Mouse (Mus musculus) myocyte (in vitro differentiated cells): ENCODE data around the gene Cacna1g.

ENCODE experiments used
- CEBPB ChIP-seq: IDR thresholded peaks from 2 replicates; pipeline ENCODE4 v1.6.1; 2011; ENCODE audit warnings: mild to moderate bottlenecking, moderate library complexity; ENCODE audit not compliant: poor library complexity, insufficient read depth, severe bottlenecking
- E2F4 ChIP-seq: IDR thresholded peaks from one replicate; pipeline ENCODE4 v1.6.1; 2011; ENCODE audit warnings: mild to moderate bottlenecking, control low read depth, moderate library complexity; ENCODE audit not compliant: insufficient read depth
- POLR2A ChIP-seq: IDR thresholded peaks from one replicate; pipeline ENCODE4 v1.6.1; 2011; ENCODE audit warnings: low read depth, mild to moderate bottlenecking, control low read depth, moderate library complexity; ENCODE audit not compliant: insufficient read length
- POLR2AphosphoS2 ChIP-seq: IDR thresholded peaks from one replicate; pipeline ENCODE4 v1.6.1; 2011; ENCODE audit warnings: low read depth, control low read depth; ENCODE audit not compliant: insufficient read length
- REST ChIP-seq: IDR thresholded peaks from one replicate; pipeline ENCODE4 v1.6.1; 2011; ENCODE audit warnings: mild to moderate bottlenecking, control low read depth, moderate library complexity; ENCODE audit not compliant: insufficient read depth, insufficient read length
- TCF12 ChIP-seq: IDR thresholded peaks from one replicate; pipeline ENCODE4 v1.6.1; 2011; ENCODE audit warnings: mild to moderate bottlenecking, control low read depth; ENCODE audit not compliant: poor library complexity, insufficient read depth, severe bottlenecking
- USF1 ChIP-seq: IDR thresholded peaks from one replicate; pipeline ENCODE4 v1.6.1; 2011; ENCODE audit warnings: low read depth, mild to moderate bottlenecking, control low read depth, moderate library complexity

DNA sequence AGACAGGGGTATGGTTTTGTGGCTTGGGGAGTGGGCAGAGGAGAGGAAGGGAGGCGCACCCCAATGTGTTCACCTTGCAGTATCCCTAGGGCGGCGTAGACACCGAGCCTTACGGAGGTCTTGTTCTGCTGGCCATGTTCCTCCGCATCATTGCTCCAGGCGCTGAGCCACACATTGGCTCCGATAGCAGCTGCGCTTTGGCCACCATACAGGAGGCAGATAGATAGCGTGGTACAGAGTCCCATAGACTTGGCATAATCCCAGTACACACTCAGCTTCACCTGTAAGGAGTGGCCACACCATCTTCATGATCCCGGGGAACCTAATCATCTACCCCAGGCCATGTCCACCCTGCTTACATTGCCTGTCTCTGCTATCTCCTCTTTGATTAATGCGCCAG is 114.8 kb downstream of the Cacna1g start:
- TF ChIP-seq POLR2A = no peak
- no peak for TF ChIP-seq CEBPB
- no peak for TF ChIP-seq POLR2AphosphoS2
- TF ChIP-seq E2F4 = no peak
- TF ChIP-seq USF1 = no peak
- TF ChIP-seq REST = no peak
- no peak for TF ChIP-seq TCF12
